Mouse (Mus musculus) hematopoietic stem cell, adult 5-6 weeks (primary cell): ENCODE data around the gene 1500015O10Rik. TPM values are rescaled to one million over a fixed set of nuclear protein-coding genes. Genes with fewer than 3 reads are reported as not detected.

Source experiments
- ATAC-seq, 2 experiments: fragments of 125-278 bp in 1 of 2; replicated peaks in 1 of 2; 2 replicates each; pipeline ENCODE4 v1.8.0; 2016 to 2017; ENCODE audit warnings: inconsistent platforms in 2 of 2, mild to moderate bottlenecking in 2 of 2, moderate number of reproducible peaks in 2 of 2, low read depth in 1 of 2, moderate TSS enrichment in 1 of 2; ENCODE audit not compliant: low FRiP score in 2 of 2, poor library complexity in 2 of 2, severe bottlenecking in 2 of 2, insufficient read depth in 1 of 2, low TSS enrichment in 1 of 2
- total RNA-seq: library from RNA; stranded (forward); fragments of 172-1452, 232-1000 nt; gene quantifications from 2 replicates; pipeline ENCODE4 v1.2.3, GENCODE M21; 2017

The 1500015O10Rik gene
- not detected in 2 replicates for total RNA-seq

GRCm38 (mm10) chr1:43730491-43730924 lies at the start of gene 1500015O10Rik:
Gene 1500015O10Rik, plus strand, starts transcription at chr1:43730602.
- no peak for ATAC-seq

DNA sequence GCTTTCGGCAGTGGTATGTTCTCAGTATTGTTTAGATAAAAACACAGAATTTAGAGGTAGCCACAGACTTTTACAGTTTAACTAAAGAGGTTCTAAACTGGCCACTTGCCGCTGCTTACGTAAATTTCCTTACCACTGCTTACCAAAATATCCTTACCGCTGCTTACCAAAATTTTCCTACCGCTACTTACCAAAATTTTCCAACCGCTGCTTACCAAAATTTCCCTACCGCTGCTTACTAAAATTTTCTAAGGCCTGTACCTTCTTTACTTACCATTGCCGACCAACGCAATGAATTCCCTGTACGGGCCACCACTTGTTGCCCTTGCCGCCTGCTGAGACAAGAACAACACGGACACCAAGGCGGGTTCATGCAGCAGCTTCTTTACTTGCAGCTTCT lies 40.4 kb upstream of the 1500015O10Rik start:
- no peak for ATAC-seq

- ATAC-seq: no peak
These were observed 39.9 kb upstream of the 1500015O10Rik start for GRCm38 (mm10) chr1:43690507-43690906.

DNA sequence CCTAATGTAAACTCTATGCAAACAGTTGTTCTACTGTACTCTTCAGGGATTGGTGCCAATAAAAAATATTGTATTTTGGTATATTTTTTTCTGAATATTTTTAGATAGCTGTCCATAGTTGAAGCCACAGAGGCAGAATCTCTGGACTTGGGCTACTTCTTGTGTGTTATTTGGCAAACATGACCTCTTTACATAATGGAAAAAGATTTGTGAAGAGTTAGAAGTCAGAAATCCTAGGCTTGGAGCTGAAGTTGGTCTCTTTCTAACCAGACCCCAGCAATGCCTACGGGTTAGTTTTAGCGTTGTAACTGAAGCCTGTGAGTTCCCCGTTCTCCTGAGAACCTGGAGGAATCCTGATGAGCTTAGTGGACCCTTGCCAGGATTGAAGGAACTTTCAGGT lies 36.3 kb upstream of the 1500015O10Rik start:
- no peak for ATAC-seq

GRCm38 (mm10) chr1:43694851-43695545 lies 35.4 kb upstream of the 1500015O10Rik start:
- ATAC-seq: no peak

DNA sequence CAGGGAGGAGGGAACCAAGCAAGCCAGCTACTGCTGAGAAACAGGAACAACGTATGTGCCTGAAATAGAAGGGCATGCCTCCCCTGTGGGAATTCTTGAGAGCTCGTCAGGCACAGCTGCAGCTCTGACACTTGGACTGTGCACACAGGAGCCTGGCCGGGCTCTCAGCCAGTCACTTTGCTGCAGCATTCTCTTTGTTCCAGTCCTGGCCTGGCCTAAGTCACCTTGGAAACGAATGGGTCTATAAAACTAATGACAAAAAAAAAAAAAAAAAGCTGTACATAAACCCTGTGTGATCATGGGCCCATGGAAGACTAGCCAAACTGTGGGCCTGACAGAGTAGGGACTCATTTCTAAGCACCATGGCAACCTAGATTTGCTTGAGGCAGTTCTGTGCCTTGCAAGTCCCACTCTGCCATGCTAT lies 31.8 kb upstream of the 1500015O10Rik start:
- no peak for ATAC-seq

GRCm38 (mm10) chr1:43714841-43715240 lies 15.6 kb upstream of the 1500015O10Rik start:
- ATAC-seq: no peak

DNA sequence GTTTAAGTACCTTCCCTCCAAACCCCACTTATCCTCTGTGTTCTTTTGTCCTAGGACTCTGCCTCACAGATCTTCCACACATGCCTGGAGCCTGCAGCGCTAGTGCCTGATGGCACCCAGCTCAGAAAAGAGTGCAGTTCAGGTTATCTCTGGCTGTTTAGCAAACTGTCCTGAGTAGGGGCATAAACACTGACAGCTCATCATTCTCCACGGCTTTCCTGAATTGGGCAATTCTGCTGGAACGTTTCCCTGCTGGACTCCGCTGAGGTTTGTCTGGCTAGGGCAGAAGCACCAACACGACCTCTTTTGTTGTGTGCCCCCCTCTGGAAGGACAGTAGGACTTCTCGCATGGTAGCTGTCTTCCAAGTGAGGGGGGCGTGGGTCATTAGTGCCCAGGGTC lies 12.4 kb upstream of the 1500015O10Rik start:
- ATAC-seq: no peak

DNA sequence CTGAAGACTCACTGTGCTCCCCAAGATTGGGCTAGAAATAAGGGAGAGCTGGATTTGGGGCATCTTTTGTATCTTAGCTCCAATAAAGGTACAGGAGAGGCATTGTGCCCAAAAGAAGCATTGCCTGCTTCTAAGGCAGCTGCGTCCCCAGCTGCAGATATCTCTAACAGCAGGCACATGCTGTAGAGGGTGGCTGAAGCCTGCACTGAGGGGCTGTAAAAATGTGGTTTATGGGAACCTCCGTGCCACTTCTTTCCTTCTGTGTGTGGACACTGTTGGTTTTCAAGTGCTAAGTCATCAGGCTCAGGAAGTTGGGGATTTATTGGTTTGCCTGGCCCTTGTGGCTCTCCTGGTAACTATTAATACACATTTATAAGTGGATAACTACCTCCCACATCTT lies 11.6 kb upstream of the 1500015O10Rik start:
- peak; percentile 69 to 80 for ATAC-seq

DNA sequence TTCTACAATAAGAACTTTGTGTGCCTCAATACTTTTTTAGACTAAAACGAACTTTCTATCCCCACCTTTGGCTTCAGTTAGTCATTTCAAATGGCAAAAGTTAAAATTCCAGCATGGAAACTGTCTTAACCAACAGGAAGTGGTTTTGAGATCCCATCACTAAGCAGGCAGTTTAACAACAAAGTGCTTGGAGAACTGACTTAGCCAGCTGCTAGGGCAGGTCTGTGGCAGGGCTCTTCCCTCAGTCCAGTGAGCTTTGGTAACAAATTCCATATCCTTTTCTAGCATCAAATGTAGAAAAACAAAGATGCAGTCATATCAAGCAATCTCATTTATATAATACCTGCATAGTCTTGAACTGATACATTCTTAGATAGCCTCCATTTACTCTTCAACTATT lies 7.9 kb upstream of the 1500015O10Rik start:
- no peak for ATAC-seq

DNA sequence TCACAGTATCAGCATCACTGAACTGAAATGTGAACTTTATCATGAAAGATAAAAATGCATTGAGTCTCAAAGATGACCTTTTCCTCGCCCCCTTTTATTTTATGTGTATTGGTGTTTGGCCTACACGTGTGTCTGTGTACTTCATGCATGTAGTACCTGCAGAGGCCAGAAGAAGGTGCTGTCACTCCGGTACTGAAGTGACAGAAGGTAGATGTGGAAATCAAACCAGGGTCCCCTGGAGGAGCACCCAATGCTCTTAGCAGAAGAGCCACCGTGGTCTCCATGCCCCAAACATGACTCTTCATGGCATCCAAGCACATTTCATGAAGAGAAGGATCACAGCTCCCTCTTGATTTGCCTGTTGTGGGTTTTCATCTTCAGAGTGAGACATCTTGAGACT lies 1.7 kb downstream of the 1500015O10Rik start:
- no peak for ATAC-seq

DNA sequence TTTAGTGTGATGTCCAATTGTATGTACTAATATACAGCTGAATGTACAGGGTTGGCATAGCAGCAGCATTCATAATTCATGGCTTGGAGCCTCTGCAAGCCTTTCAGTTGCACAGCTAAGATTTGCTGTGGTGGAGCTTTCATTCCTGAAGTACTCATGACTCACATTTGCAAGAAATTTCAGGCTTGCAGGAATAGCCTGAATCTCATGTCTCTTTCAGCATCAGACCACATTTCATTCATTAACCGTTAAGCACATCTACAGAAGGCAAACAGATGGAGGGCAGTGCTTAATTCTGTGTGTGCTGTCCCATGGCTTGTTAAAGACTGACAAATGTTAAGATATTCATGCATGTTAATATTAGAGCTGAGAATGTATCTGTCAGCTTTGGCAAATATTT lies 2.3 kb downstream of the 1500015O10Rik start:
- ATAC-seq: no peak

DNA sequence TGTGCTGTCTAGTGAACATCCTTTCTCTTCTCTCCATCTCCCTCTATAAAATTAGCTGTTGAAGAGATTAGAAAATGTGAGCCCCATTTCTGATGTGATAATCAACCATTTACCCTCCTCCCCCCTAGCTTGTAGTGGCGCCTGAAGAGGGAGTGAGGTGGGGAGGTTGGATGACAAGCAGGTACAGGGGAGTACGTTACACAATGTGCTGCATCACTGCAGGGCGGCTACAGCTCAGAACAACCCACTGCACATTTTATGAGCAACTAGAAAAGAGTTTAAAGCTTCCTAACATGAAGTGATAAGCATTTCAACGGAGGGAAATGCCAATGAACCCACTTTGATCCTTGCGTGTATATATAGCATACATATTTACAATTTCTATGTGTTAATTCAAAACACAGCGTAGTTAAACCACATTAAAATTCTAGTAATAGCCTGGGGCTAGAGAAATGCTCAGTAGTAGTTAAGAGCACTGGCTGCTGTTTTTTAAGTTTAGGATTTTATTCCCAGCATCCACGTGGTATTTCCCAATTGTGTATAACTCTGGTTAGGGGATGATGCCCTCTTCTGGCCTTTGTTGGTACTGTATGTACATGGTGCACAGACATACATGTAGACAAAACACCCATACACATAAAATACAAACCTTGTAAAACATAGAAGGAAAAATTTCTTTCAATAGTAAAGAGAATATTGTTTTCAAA lies 7.6 kb downstream of the 1500015O10Rik start:
- no peak; a peak in 1 of 4 replicates for ATAC-seq

GRCm38 (mm10) chr1:43738519-43738894 lies 8.1 kb downstream of the 1500015O10Rik start:
- no peak for ATAC-seq

GRCm38 (mm10) chr1:43754448-43755312 lies 24.3 kb downstream of the 1500015O10Rik start:
- ATAC-seq: no peak

DNA sequence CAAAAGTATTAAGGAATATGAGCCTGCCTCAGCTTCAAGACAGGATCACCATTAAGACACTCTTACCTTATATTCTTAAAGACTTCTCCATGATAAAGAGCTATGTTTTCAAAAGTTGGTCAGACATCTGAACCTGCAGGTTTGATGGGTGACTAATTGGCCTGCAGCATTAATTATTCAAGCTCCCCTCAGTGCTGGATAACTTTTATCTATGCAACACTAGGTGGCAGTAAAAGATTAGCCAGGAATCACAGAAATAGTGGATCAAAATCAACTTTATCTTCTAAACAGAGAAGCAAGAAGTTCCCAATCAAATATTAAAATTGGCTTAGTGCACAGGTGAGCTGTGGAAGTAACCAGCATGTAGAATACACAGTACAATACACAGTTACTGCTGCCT lies 29.7 kb downstream of the 1500015O10Rik start:
- peak in 1 of 2 experiments; percentile 25; a peak in 1 of 4 replicates for ATAC-seq

DNA sequence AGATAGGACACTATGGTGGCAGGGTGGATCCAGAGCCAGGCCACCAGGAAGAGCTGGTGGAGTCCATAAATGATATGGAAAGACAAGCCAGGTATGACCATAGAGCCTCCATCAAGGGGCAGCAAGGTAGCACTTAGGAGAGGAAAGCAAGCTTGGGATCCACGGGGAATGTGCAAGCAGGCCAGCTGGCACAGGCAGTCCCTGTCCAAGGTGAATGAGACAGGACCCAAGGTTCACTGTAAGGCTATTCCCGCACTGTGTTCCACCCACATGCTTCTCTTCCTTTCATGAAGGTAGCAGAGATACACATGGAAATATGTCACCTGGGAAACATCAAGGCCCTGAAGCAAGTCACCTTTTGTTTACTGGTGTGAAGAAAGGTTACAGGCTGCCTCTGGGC lies 34.1 kb downstream of the 1500015O10Rik start:
- ATAC-seq: no peak

DNA sequence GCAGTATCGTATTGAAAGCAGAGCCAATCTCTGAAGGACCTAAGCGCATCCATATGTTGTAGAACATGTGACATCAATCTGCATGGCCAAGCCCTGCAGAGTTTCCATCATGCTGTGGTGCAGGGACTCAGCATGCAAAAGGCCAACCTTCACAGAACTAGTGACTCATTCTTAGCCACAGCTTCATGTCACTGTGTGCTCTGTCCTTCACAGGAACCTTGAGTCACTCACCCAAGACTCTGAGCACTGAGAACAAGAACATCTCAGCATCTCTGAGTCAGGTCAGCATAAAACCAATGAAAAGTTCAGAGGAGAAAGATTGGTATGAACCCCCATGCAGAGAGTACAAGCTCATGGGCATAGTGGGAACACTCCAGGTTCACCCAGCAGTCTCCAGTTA lies 35.9 kb downstream of the 1500015O10Rik start:
- no peak for ATAC-seq
